Mouse (Mus musculus) heart, embryonic 12.5 days (tissue): ENCODE data around the gene Mybbp1a. TPM values are rescaled to one million over a fixed set of nuclear protein-coding genes. Genes with fewer than 3 reads are reported as not detected.

Experiments used
- ATAC-seq: fragments of 200-750 bp; cut with Nextera tagmentation; 2 replicates; pipeline ENCODE4 v1.8.0; 2017; ENCODE audit warnings: moderate TSS enrichment, moderate library complexity; ENCODE audit not compliant: insufficient number of reproducible peaks, low FRiP score
- H3K27ac ChIP-seq: fragments of 300-500 bp; sonication (generic); 2 replicates; pipeline ENCODE4 v1.5.1; 2016; ENCODE audit warnings: mild to moderate bottlenecking, moderate library complexity; ENCODE audit not compliant: poor library complexity, severe bottlenecking
- H3K27me3 ChIP-seq: fragments of 300-500 bp; sonication (generic); replicated peaks from 2 replicates; pipeline ENCODE4 v1.6.1; 2016; ENCODE audit warnings: mild to moderate bottlenecking, moderate library complexity
- H3K36me3 ChIP-seq: fragments of 300-500 bp; sonication (generic); 2 replicates; pipeline ENCODE4 v1.6.1; 2016; ENCODE audit warnings: mild to moderate bottlenecking, moderate library complexity
- H3K4me1 ChIP-seq: fragments of 300-500 bp; sonication (generic); replicated peaks from 2 replicates; pipeline ENCODE4 v1.6.1; 2016; ENCODE audit warnings: mild to moderate bottlenecking
- H3K4me2 ChIP-seq: fragments of 300-500 bp; sonication (generic); 2 replicates; pipeline ENCODE4 v1.6.1; 2016; ENCODE audit warnings: mild to moderate bottlenecking, moderate library complexity
- H3K4me3 ChIP-seq: fragments of 300-500 bp; sonication (generic); 2 replicates; pipeline ENCODE4 v1.5.1; 2016; ENCODE audit warnings: mild to moderate bottlenecking
- H3K9ac ChIP-seq: fragments of 300-500 bp; sonication (generic); 2 replicates; pipeline ENCODE4 v1.6.1; 2016; ENCODE audit warnings: mild to moderate bottlenecking, moderate library complexity
- H3K9me3 ChIP-seq: fragments of 300-500 bp; sonication (generic); replicated peaks from 2 replicates; pipeline ENCODE4 v1.6.1; 2016; ENCODE audit warnings: mild to moderate bottlenecking, moderate library complexity
- WGBS: fragments of 180-500 bp; shearing (Covaris S2); methylation state at CpG from one replicate; pipeline ENCODE4 v1.1.7; 2016; 5-methylcytosine and 5-hydroxymethylcytosine counted together
- polyA plus RNA-seq: library from polyadenylated mRNA; unstranded; fragments of >200 nt; fragmentation: Nextera tagmentation; extraction: Ambion mirVana; gene quantifications from 2 replicates; pipeline ENCODE4 v1.2.1, GENCODE M21; 2016

The Mybbp1a gene
- polyA plus RNA-seq, 1 experiment from 2014 or later: 99.5 TPM

DNA sequence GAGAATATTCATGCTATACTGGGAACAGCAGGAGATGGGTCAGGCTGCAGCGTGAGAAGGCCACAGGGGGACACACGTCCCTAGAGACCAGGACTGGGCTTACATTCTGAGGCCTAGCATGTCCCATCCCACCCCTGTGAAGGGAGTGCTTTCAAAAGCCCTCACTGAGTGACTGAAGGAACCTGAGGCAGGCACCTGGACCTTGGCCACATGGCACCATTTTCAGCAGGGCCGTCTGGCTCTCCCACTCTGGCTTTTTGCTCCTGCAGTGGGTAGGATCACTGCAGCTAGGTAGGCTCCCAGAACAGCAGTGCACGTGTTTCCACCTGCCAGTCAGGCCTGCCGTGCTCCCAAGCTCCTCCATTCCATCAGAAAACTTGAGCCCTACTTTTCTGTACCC lies 27.4 kb downstream of the Mybbp1a start:
- peaks cover 50% of the 10 kb centered on the region for H3K4me1 ChIP-seq
- H3K27me3 ChIP-seq: no peaks in the 10 kb centered on the region
- H3K9me3 ChIP-seq: no peaks in the 10 kb centered on the region
- 76% methylated on average over 5 of the region's 5 CpGs for WGBS
- H3K36me3 ChIP-seq: no peaks in the 10 kb centered on the region
- no peak for ATAC-seq
- no peak overlapping the region for H3K9ac ChIP-seq
- H3K4me3 ChIP-seq: no peak overlapping the region
- H3K27ac ChIP-seq: peak overlapping the region; percentile 63
- H3K4me2 ChIP-seq: no peak overlapping the region

DNA sequence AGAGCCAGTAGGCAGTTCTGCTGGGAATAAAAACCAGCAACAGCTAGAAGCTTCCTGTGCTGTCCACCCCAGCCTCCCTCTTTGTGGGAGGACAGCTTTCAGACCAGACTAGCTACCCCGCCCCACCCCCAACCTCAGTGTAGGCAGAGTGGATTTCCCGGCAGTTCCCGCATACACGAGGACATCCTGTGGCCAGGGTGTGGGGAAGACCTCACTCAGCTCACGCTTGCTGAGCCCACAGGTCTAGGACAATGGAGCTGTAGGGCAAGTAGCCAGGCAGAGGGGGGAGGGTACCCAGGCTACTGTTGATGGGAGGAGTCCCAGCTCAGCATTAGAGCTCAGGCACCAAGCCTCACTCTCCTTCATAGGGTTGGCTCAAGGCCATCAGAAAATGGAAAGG lies 28.1 kb downstream of the Mybbp1a start:
- WGBS: 20% methylated on average over 5 of the region's 5 CpGs
- Histone ChIP-seq H3K9me3 (no peaks in the 10 kb centered on the region), H3K4me2 (no peak overlapping the region), H3K36me3 (no peaks in the 10 kb centered on the region), H3K27me3 (no peaks in the 10 kb centered on the region), H3K4me1 (peaks cover 50% of the 10 kb centered on the region), H3K4me3 (no peak overlapping the region), H3K9ac (no peak overlapping the region), H3K27ac (peak overlapping the region; percentile 63)
- peak; percentile 81 for ATAC-seq

DNA sequence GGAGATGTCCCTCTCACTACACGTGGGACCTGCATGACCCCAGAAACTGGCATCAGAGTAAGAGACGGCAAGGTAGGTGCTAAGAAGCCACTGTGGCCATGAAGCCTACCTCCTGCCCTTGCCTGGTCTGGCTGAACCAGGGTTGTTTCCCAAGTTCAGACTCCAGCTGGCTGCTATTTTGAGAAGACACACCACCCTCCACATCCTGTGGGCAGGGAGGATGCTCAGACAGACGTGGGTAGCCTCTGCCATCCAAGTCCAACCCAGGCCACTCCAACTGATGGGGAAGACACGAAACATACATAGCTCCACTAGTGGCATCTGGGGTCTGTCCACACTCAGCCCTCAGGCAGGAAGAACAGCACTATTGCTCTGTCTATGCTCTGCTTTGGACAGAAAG lies 28.8 kb downstream of the Mybbp1a start:
- 56% methylated on average over 4 of the region's 4 CpGs for WGBS
- H3K4me1 ChIP-seq: peaks cover 57% of the 10 kb centered on the region
- no peak overlapping the region for H3K4me2 ChIP-seq

DNA sequence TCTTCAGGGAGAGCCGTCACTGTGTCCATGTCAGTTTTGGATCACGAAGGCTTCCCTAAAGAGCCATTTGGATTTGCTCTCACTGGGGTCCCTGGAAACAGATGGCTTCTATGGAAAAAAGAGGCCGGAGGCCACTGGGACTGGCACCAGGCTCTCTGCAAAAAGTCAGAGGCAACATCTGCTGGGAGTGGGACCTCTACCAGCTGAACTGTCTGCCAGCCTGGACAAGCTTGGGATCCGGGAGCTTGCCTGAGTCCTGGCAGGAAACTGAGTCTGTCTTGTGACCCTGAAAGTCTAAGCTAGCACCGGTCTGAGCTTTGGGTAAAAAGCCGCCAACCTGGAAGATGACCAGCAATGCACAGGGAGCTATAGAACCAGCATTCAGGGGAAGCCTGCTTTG lies 30.2 kb downstream of the Mybbp1a start:
- ATAC-seq: no peak
- H3K36me3 ChIP-seq: no peaks in the 10 kb centered on the region
- no peak overlapping the region for H3K9ac ChIP-seq
- 84% methylated on average over 6 of the region's 6 CpGs for WGBS
- H3K27me3 ChIP-seq: no peaks in the 10 kb centered on the region
- no peak overlapping the region for H3K27ac ChIP-seq
- no peak overlapping the region for H3K4me2 ChIP-seq
- peaks cover 52% of the 10 kb centered on the region for H3K4me1 ChIP-seq
- H3K9me3 ChIP-seq: no peaks in the 10 kb centered on the region
- no peak overlapping the region for H3K4me3 ChIP-seq

More for the DNA sequence above, 28.8 kb downstream of the Mybbp1a start:
- H3K36me3 ChIP-seq: no peaks in the 10 kb centered on the region
- H3K27me3 ChIP-seq: no peaks in the 10 kb centered on the region
- H3K4me3 ChIP-seq: no peak overlapping the region
- ATAC-seq: no peak
- H3K9ac ChIP-seq: no peak overlapping the region
- H3K27ac ChIP-seq: peak overlapping the region; percentile 63; the same call in 1 of the 2 replicates
- no peaks in the 10 kb centered on the region for H3K9me3 ChIP-seq

DNA sequence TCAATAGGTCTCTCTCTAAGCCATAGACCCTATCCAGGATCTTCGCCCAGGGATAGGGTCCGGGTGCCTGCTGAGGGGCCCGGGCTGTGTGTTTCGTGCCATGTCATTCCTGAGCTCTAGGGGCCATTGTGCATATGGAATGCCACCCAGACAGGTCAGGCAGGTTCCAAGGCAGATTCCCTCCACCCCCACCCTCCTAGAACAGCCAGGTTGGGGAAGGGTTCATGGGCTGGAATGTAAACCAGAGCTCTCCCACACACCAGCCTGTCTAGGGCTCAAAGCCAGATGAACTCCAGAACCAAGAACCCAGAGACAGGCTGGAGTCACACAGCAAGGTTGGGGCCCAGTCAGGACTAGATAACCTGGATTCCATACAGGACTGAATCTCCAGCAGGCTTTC lies 32.4 kb downstream of the Mybbp1a start:
- Histone ChIP-seq H3K9ac (no peak overlapping the region), H3K4me3 (no peak overlapping the region), H3K36me3 (no peaks in the 10 kb centered on the region), H3K27me3 (no peaks in the 10 kb centered on the region), H3K27ac (no peak overlapping the region), H3K4me2 (no peak overlapping the region), H3K9me3 (no peaks in the 10 kb centered on the region), H3K4me1 (peaks cover 49% of the 10 kb centered on the region)
- no peak for ATAC-seq
- 83% methylated on average over 4 of the region's 4 CpGs for WGBS

DNA sequence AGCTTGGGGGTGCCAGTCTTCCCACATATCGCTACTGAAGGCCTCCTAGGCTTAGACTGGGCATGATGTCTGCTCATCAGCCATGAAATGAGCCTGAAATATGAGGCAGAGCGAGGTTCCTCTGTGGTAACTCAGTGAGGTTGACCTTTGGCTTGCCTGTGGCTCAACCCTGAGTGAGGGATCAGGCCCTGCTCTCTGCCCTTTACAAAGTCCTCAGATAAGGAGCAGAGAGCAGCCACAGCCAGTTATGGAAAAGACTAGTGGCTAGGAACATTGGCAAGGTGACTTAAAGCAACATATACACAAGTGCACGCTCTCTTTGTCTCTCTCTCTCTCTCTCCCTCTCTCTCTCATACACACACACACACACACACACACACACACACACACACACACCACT lies 33.8 kb downstream of the Mybbp1a start:
- H3K9me3 ChIP-seq: no peaks in the 10 kb centered on the region
- peaks cover 42% of the 10 kb centered on the region for H3K4me1 ChIP-seq
- WGBS: 74% methylated on average over 3 of the region's 3 CpGs
- H3K27me3 ChIP-seq: no peaks in the 10 kb centered on the region
- H3K4me2 ChIP-seq: no peak overlapping the region
- no peak overlapping the region for H3K9ac ChIP-seq
- H3K27ac ChIP-seq: no peak overlapping the region
- no peaks in the 10 kb centered on the region for H3K36me3 ChIP-seq
- no peak overlapping the region for H3K4me3 ChIP-seq
- ATAC-seq: no peak; the same call in 1 of the 2 replicates

DNA sequence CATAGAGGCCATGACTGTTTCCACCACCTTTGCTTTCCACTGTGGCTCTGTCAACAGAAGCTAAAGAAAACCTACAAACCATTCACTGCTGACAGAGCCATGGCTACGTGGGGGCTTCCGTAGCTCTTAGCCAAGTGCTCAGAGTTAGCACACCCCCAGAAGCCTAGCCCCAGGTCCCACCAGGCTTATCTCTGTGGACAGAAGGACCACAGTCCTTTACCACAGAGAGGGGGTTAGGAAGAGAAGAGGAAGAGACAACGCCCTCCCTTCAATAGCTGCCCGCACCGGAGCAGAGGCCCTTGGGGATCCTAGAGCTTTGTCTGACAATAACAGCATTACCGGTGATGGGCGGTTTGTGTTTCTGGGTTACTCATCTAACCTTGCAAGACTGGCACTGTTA lies 34.3 kb downstream of the Mybbp1a start:
- H3K27me3 ChIP-seq: no peaks in the 10 kb centered on the region
- peak; percentile 49 for ATAC-seq
- H3K4me3 ChIP-seq: no peak overlapping the region
- H3K36me3 ChIP-seq: no peaks in the 10 kb centered on the region
- no peak overlapping the region for H3K4me2 ChIP-seq
- 57% methylated on average over 7 of the region's 7 CpGs for WGBS
- H3K9me3 ChIP-seq: no peaks in the 10 kb centered on the region
- peaks cover 37% of the 10 kb centered on the region for H3K4me1 ChIP-seq
- H3K9ac ChIP-seq: no peak overlapping the region
- no peak overlapping the region for H3K27ac ChIP-seq

DNA sequence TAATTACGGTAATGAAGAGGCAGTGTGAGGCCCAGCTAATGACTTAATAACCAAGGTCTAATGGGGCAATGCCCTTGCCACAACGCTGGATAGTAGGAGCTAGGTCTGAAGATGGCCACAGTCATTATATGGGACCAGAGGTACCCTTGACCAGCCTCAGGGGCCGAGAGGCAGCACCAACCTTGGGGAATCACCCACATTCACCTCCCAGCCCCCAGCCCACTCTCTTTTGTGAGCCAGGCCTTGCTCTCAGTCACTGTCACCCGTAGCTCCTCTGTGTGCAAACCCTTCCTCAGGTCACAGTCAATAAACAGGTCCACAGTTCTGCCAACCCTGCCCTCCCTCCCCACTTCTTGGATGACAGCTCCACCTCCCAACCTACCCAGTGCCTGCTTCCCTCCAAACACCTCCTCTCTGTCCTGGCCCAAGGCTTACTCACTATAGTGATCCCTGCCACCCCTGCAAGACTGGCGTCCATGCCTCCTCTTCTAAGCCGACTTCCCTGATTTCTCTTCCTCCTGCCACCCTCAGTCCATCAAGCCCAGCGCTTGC lies 35.0 kb downstream of the Mybbp1a start:
- Histone ChIP-seq H3K27ac (no peak overlapping the region), H3K27me3 (no peaks in the 10 kb centered on the region), H3K4me2 (peak overlapping the region; percentile 15; the same call in 1 of the 2 replicates), H3K9ac (no peak overlapping the region), H3K9me3 (no peaks in the 10 kb centered on the region), H3K4me3 (no peak overlapping the region), H3K36me3 (no peaks in the 10 kb centered on the region), H3K4me1 (peaks cover 35% of the 10 kb centered on the region; the same call in 1 of the 2 replicates)
- ATAC-seq: no peak
- WGBS: 71% methylated on average over 7 of the region's 7 CpGs

DNA sequence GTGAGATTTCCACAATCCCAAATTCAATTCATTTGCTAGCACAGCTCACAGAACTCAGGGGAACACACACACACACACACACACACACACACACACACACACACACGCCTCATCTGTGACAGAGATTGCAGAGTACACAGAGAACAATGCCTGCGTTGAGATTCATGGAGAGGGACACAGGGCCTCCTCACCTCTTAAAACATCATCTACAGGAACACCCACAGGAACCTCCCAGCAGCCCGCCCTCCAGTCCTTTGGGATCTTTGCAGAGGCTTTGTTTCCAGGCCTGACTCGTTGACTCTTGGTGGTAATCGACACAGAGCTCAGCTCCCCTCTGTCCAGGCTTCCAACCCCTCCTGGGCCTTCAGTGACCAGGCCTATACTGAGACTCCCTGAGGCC lies 36.0 kb downstream of the Mybbp1a start:
- Histone ChIP-seq H3K4me1 (peaks cover 43% of the 10 kb centered on the region), H3K9me3 (no peaks in the 10 kb centered on the region), H3K4me2 (no peak overlapping the region), H3K36me3 (no peaks in the 10 kb centered on the region), H3K27ac (no peak overlapping the region), H3K4me3 (no peak overlapping the region), H3K9ac (no peak overlapping the region), H3K27me3 (no peaks in the 10 kb centered on the region)
- no peak for ATAC-seq
- 32% methylated on average over 5 of the region's 5 CpGs for WGBS

DNA sequence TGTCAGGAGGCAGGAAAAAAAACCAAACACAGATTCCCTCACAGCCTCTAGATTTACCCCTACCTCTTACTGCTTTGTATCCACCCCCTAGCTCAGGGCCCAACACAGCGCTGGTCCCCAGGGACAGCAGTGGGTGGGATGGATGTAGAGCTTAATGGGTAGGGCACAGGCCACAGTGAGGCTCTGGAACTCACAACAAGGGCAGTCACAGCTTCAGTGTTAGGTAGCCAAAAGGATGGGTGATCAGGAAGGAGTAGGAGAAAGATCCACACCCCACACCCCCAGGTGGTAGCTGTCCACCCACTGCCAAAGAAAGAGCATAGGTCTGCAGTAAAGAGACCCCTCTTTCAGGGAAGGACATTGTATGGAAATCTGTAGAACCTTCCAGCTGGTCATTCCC lies 36.5 kb downstream of the Mybbp1a start:
- Histone ChIP-seq H3K4me3 (no peak overlapping the region), H3K4me1 (peaks cover 47% of the 10 kb centered on the region), H3K36me3 (no peaks in the 10 kb centered on the region), H3K9me3 (no peaks in the 10 kb centered on the region), H3K4me2 (no peak overlapping the region), H3K27ac (peak overlapping the region; percentile 53; the same call in 1 of the 2 replicates), H3K9ac (no peak overlapping the region), H3K27me3 (no peaks in the 10 kb centered on the region)
- ATAC-seq: no peak
- 93% methylated on average over 1 of the region's 1 CpGs for WGBS

DNA sequence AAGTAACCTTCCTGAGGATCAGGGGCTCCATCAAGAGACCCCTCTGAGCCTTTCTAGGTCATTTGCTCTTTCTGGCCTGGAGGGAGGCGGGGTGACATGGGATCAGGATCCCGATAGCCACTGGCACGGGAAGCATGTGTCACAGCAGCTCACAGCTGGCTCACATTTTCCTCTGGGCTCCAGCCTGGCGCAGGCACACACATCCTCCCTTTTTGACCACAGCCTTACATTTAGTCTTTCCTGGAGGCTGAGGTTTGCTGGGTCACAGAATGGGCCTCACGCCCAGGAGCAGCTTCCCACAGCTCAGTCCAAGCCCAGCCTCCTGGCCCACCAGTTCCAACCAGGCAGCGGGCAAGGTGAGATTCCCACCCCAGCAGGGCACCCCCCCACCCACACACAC lies 37.1 kb downstream of the Mybbp1a start:
- Histone ChIP-seq H3K9me3 (no peaks in the 10 kb centered on the region), H3K27ac (peak overlapping the region; percentile 53), H3K4me1 (peaks cover 50% of the 10 kb centered on the region), H3K27me3 (no peaks in the 10 kb centered on the region), H3K4me3 (no peak overlapping the region), H3K4me2 (no peak overlapping the region), H3K9ac (no peak overlapping the region), H3K36me3 (no peaks in the 10 kb centered on the region)
- ATAC-seq: no peak
- 57% methylated on average over 6 of the region's 6 CpGs for WGBS

DNA sequence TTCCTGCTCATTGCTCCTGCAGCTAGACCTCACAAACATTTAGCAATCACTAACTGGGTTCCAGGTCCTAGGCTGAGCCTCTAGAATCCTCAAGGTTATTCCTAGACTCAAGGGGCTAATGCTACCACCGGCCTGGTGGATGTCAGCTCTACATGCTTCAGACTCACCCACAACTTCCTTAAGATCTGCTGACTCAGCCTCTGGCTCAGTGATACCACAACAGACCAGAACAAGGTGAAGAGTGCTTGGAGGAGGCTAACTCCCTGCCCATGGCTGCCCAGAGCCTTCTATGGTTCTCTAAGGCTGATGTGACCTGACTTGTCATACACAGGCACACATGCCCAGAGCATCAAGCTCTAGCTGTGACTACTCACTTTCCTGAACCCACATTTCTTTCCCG lies 38.3 kb downstream of the Mybbp1a start:
- peaks cover 50% of the 10 kb centered on the region for H3K4me1 ChIP-seq
- no peaks in the 10 kb centered on the region for H3K9me3 ChIP-seq
- no peak overlapping the region for H3K27ac ChIP-seq
- no peak overlapping the region for H3K9ac ChIP-seq
- H3K27me3 ChIP-seq: no peaks in the 10 kb centered on the region
- H3K4me3 ChIP-seq: no peak overlapping the region
- H3K4me2 ChIP-seq: no peak overlapping the region
- ATAC-seq: no peak
- no peaks in the 10 kb centered on the region for H3K36me3 ChIP-seq
- whole genome bisulfite sequencing: 62% methylated on average over 2 of the region's 2 CpGs
